Mouse (Mus musculus) intestine, postnatal 0 days (tissue): ENCODE data around the gene Med13. TPM values are rescaled to one million over a fixed set of nuclear protein-coding genes. Genes with fewer than 3 reads are reported as not detected.

Source experiments
- ATAC-seq: fragments of 200-750 bp; cut with Nextera tagmentation; 2 replicates; pipeline ENCODE4 v1.8.0; 2017; ENCODE audit warnings: mild to moderate bottlenecking, moderate TSS enrichment, moderate library complexity
- H3K27ac ChIP-seq: fragments of 300-500 bp; sonication (generic); 2 replicates; pipeline ENCODE4 v1.5.1; 2014; ENCODE audit warnings: mild to moderate bottlenecking, low read depth, low read length, moderate library complexity
- H3K27me3 ChIP-seq: fragments of 300-500 bp; sonication (generic); replicated peaks from 2 replicates; pipeline ENCODE4 v1.6.1; 2014; ENCODE audit warnings: low read length, mixed read lengths; ENCODE audit not compliant: control insufficient read depth, insufficient read depth
- H3K36me3 ChIP-seq: fragments of 300-500 bp; sonication (generic); 2 replicates; pipeline ENCODE4 v1.6.1; 2014; ENCODE audit warnings: mild to moderate bottlenecking, moderate library complexity; ENCODE audit not compliant: control insufficient read depth, insufficient read depth
- H3K4me1 ChIP-seq: fragments of 300-500 bp; sonication (generic); replicated peaks from 2 replicates; pipeline ENCODE4 v1.6.1; 2014; ENCODE audit warnings: antibody characterized with exemption, low read length, mixed read lengths; ENCODE audit not compliant: control insufficient read depth, insufficient read depth
- H3K4me2 ChIP-seq: fragments of 300-500 bp; sonication (generic); replicated peaks from 2 replicates; pipeline ENCODE4 v1.6.1; 2014; ENCODE audit warnings: low read depth, mild to moderate bottlenecking, moderate library complexity
- H3K4me3 ChIP-seq: fragments of 300-500 bp; sonication (generic); 2 replicates; pipeline ENCODE4 v1.5.1; 2014; ENCODE audit warnings: low read depth, low read length
- H3K9ac ChIP-seq: fragments of 300-500 bp; sonication (generic); 2 replicates; pipeline ENCODE4 v1.6.1; 2014; ENCODE audit warnings: mild to moderate bottlenecking, low read depth, low read length
- H3K9me3 ChIP-seq: fragments of 300-500 bp; sonication (generic); 2 replicates; pipeline ENCODE4 v1.6.1; 2016; ENCODE audit warnings: mixed run types; ENCODE audit not compliant: control insufficient read depth
- CTCF ChIP-seq: sonication (generic); IDR thresholded peaks from 2 replicates; pipeline ENCODE4 v1.5.1; 2016; ENCODE audit warnings: low read depth, mild to moderate bottlenecking, control low read depth, antibody characterized with exemption, moderate library complexity
- WGBS: fragments of 180-500 bp; shearing (Covaris S2); extraction: QIAGEN DNeasy Blood & Tissue Kit; methylation state at CpG from one replicate; pipeline ENCODE4 v1.1.7; 2014; 5-methylcytosine and 5-hydroxymethylcytosine counted together
- polyA plus RNA-seq: library from polyadenylated mRNA; unstranded; fragments of >200 nt; fragmentation: Nextera tagmentation; extraction: Ambion mirVana; gene quantifications from 2 replicates; pipeline ENCODE4 v1.2.1, GENCODE M21; 2015

Gene Med13
- polyA plus RNA-seq, 1 experiment from 2014 or later, result 6.1 TPM

DNA sequence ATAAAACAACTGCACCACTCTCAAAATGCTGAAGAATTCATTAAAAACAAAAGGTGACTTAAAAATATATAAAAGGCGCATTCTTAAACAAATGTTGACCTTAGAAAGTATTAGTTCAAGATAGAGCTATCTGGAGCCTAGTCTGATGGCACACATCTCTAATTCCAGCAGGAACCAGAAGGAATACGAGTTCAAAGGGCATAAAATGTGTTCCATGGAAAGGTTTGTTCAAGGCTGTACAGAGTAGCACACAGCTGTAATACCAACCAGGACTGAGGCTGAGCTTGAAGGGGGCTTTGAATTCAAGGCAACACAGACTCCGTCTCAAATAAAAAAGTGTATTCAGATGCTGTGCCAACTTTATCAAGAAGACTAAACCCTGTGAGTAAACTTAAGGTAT lies 3.8 kb downstream of the Med13 start:
- Histone ChIP-seq H3K4me2 (no peak overlapping the region; the same call in 1 of the 2 replicates), H3K9ac (no peak overlapping the region), H3K36me3 (0 out of 2 replicates have a peak, but pooled peaks cover 3% of the 10 kb centered on the region), H3K27me3 (no peaks in the 10 kb centered on the region), H3K4me1 (0 out of 2 replicates have a peak, but pooled peaks cover 9% of the 10 kb centered on the region), H3K9me3 (no peaks in the 10 kb centered on the region), H3K4me3 (no peak overlapping the region), H3K27ac (peak overlapping the region; percentile 41; the same call in 1 of the 2 replicates)
- WGBS, result 40% methylated on average over 3 of the region's 3 CpGs
- no peak for ATAC-seq
- no peak for TF ChIP-seq CTCF

- no peak for TF ChIP-seq CTCF
- Histone ChIP-seq H3K9me3 (no peaks in the 10 kb centered on the region), H3K27ac (no peak overlapping the region), H3K4me3 (no peak overlapping the region), H3K4me2 (no peak overlapping the region), H3K9ac (no peak overlapping the region), H3K36me3 (0 out of 2 replicates have a peak, but pooled peaks cover 3% of the 10 kb centered on the region), H3K4me1 (0 out of 2 replicates have a peak, but pooled peaks cover 9% of the 10 kb centered on the region), H3K27me3 (no peaks in the 10 kb centered on the region)
- ATAC-seq, result no peak
- WGBS, result 54% methylated on average over 3 of the region's 3 CpGs
Observed at GRCm38 (mm10) chr11:86351766-86352315, 5.6 kb downstream of the Med13 start.

DNA sequence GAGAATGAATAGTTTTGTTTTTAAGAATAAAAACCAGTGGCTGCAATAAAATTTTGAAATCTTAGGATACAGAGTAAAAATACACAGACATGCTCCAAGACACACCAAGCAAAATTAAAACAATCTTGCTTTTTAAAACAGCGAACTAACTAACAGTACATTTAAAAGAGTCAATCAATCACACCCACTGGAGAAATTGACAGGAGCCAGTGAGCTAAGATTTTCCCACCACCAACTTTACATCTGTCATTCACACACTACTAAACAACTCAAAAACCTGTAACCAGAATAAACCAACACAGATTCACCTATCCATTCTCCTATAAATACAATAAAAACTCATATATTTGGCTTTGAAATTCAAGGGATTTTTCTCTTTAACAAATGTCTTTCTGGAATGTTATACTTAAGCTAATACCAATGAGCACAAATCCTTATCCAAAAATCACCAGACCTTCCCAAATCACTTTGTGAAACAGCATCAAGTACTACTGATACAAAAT lies 6.7 kb downstream of the Med13 start:
- 69% methylated on average over 1 of the region's 1 CpGs for WGBS

GRCm38 (mm10) chr11:86349325-86349724 lies 8.1 kb downstream of the Med13 start:
- WGBS, result 28% methylated on average over 2 of the region's 2 CpGs
- H3K9ac ChIP-seq, result no peak overlapping the region
- TF ChIP-seq CTCF, result no peak
- H3K9me3 ChIP-seq, result no peaks in the 10 kb centered on the region
- H3K4me3 ChIP-seq, result no peak overlapping the region
- no peak overlapping the region for H3K27ac ChIP-seq
- ATAC-seq, result no peak
- H3K36me3 ChIP-seq, result peaks cover 10% of the 10 kb centered on the region
- H3K4me2 ChIP-seq, result no peak overlapping the region; the same call in 1 of the 2 replicates
- 0 out of 2 replicates have a peak, but pooled peaks cover 9% of the 10 kb centered on the region for H3K4me1 ChIP-seq
- H3K27me3 ChIP-seq, result no peaks in the 10 kb centered on the region

More for the DNA sequence above, 6.7 kb downstream of the Med13 start:
- Histone ChIP-seq H3K9me3 (no peaks in the 10 kb centered on the region), H3K27me3 (no peaks in the 10 kb centered on the region), H3K9ac (no peak overlapping the region), H3K4me1 (0 out of 2 replicates have a peak, but pooled peaks cover 9% of the 10 kb centered on the region), H3K27ac (no peak overlapping the region), H3K4me2 (no peak overlapping the region), H3K36me3 (0 out of 2 replicates have a peak, but pooled peaks cover 3% of the 10 kb centered on the region), H3K4me3 (no peak overlapping the region)
- no peak for TF ChIP-seq CTCF
- ATAC-seq, result no peak

DNA sequence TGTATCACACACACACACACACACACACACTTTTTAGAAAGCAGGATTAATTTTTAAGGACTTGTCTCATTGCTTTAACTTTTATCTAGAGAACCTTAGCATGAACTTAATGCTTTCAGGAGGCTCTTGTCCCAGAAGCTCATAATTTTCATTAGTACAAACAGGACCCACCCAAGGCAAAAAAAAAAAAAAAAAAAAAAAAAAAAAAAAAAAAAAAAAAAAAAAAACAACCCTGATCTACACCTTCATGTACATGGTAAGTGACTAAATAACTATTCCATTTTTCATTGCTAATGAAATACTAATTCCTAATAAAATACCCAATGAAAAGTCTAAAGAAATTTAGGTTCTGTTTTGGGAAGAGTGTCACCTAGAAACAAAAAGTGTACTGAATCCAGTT lies 8.5 kb downstream of the Med13 start:
- Histone ChIP-seq H3K27me3 (no peaks in the 10 kb centered on the region), H3K4me3 (no peak overlapping the region), H3K36me3 (peaks cover 12% of the 10 kb centered on the region), H3K4me1 (0 out of 2 replicates have a peak, but pooled peaks cover 5% of the 10 kb centered on the region), H3K9me3 (no peaks in the 10 kb centered on the region), H3K27ac (no peak overlapping the region), H3K4me2 (no peak overlapping the region; the same call in 1 of the 2 replicates), H3K9ac (no peak overlapping the region)
- no peak for ATAC-seq
- no peak for TF ChIP-seq CTCF

- no peak overlapping the region for H3K4me3 ChIP-seq
- H3K36me3 ChIP-seq, result peaks cover 12% of the 10 kb centered on the region
- H3K9me3 ChIP-seq, result no peaks in the 10 kb centered on the region
- H3K9ac ChIP-seq, result no peak overlapping the region
- 0 out of 2 replicates have a peak, but pooled peaks cover 2% of the 10 kb centered on the region for H3K4me1 ChIP-seq
- ATAC-seq, result peak; percentile 57; the same call in 1 of the 2 replicates
- H3K27ac ChIP-seq, result no peak overlapping the region
- 32% methylated on average over 5 of the region's 5 CpGs for WGBS
- no peak for TF ChIP-seq CTCF
- H3K27me3 ChIP-seq, result no peaks in the 10 kb centered on the region
- H3K4me2 ChIP-seq, result peak overlapping the region; percentile 11
Observed at GRCm38 (mm10) chr11:86347387-86348122, 9.8 kb downstream of the Med13 start.
